Mouse (Mus musculus) intestine, postnatal 0 days (tissue): ENCODE measurements around the gene Skor1. TPM values are rescaled to one million over a fixed set of nuclear protein-coding genes. Genes with fewer than 3 reads are reported as not detected.

Experiments used
- ATAC-seq: fragments of 200-750 bp; cut with Nextera tagmentation; 2 replicates; pipeline ENCODE4 v1.8.0; 2017; ENCODE audit warnings: mild to moderate bottlenecking, moderate TSS enrichment, moderate library complexity
- H3K27ac ChIP-seq: fragments of 300-500 bp; sonication (generic); 2 replicates; pipeline ENCODE4 v1.5.1; 2014; ENCODE audit warnings: mild to moderate bottlenecking, low read depth, low read length, moderate library complexity
- H3K27me3 ChIP-seq: fragments of 300-500 bp; sonication (generic); replicated peaks from 2 replicates; pipeline ENCODE4 v1.6.1; 2014; ENCODE audit warnings: low read length, mixed read lengths; ENCODE audit not compliant: control insufficient read depth, insufficient read depth
- H3K36me3 ChIP-seq: fragments of 300-500 bp; sonication (generic); 2 replicates; pipeline ENCODE4 v1.6.1; 2014; ENCODE audit warnings: mild to moderate bottlenecking, moderate library complexity; ENCODE audit not compliant: control insufficient read depth, insufficient read depth
- H3K4me1 ChIP-seq: fragments of 300-500 bp; sonication (generic); replicated peaks from 2 replicates; pipeline ENCODE4 v1.6.1; 2014; ENCODE audit warnings: antibody characterized with exemption, low read length, mixed read lengths; ENCODE audit not compliant: control insufficient read depth, insufficient read depth
- H3K4me2 ChIP-seq: fragments of 300-500 bp; sonication (generic); replicated peaks from 2 replicates; pipeline ENCODE4 v1.6.1; 2014; ENCODE audit warnings: low read depth, mild to moderate bottlenecking, moderate library complexity
- H3K4me3 ChIP-seq: fragments of 300-500 bp; sonication (generic); 2 replicates; pipeline ENCODE4 v1.5.1; 2014; ENCODE audit warnings: low read depth, low read length
- H3K9ac ChIP-seq: fragments of 300-500 bp; sonication (generic); 2 replicates; pipeline ENCODE4 v1.6.1; 2014; ENCODE audit warnings: mild to moderate bottlenecking, low read depth, low read length
- H3K9me3 ChIP-seq: fragments of 300-500 bp; sonication (generic); 2 replicates; pipeline ENCODE4 v1.6.1; 2016; ENCODE audit warnings: mixed run types; ENCODE audit not compliant: control insufficient read depth
- CTCF ChIP-seq: sonication (generic); IDR thresholded peaks from 2 replicates; pipeline ENCODE4 v1.5.1; 2016; ENCODE audit warnings: low read depth, mild to moderate bottlenecking, control low read depth, antibody characterized with exemption, moderate library complexity
- whole genome bisulfite sequencing: fragments of 180-500 bp; shearing (Covaris S2); extraction: QIAGEN DNeasy Blood & Tissue Kit; methylation state at CpG from one replicate; pipeline ENCODE4 v1.1.7; 2014; 5-methylcytosine and 5-hydroxymethylcytosine counted together
- polyA plus RNA-seq: library from polyadenylated mRNA; unstranded; fragments of >200 nt; fragmentation: Nextera tagmentation; extraction: Ambion mirVana; gene quantifications from 2 replicates; pipeline ENCODE4 v1.2.1, GENCODE M21; 2015

Gene Skor1
- polyA plus RNA-seq, 1 experiment from 2014 or later, result not detected

GRCm38 (mm10) chr9:63136756-63137614 lies 11.8 kb downstream of the Skor1 start:
- Histone ChIP-seq H3K9ac (no peak overlapping the region), H3K4me1 (no peaks in the 10 kb centered on the region; the same call in 1 of the 2 replicates), H3K4me3 (no peak overlapping the region), H3K27ac (no peak overlapping the region), H3K4me2 (no peak overlapping the region), H3K9me3 (no peaks in the 10 kb centered on the region), H3K36me3 (no peaks in the 10 kb centered on the region), H3K27me3 (peaks cover 82% of the 10 kb centered on the region)
- WGBS, result 9% methylated on average over 19 of the region's 19 CpGs
- no peak for ATAC-seq
- no peak for TF ChIP-seq CTCF

GRCm38 (mm10) chr9:63136241-63136640 lies 12.5 kb downstream of the Skor1 start:
- Histone ChIP-seq H3K36me3 (no peaks in the 10 kb centered on the region), H3K27me3 (peaks cover 75% of the 10 kb centered on the region), H3K27ac (no peak overlapping the region), H3K4me3 (no peak overlapping the region), H3K4me2 (no peak overlapping the region), H3K9me3 (no peaks in the 10 kb centered on the region), H3K4me1 (no peaks in the 10 kb centered on the region; the same call in 1 of the 2 replicates), H3K9ac (no peak overlapping the region)
- TF ChIP-seq CTCF, result no peak
- 10% methylated on average over 8 of the region's 8 CpGs for WGBS
- ATAC-seq, result no peak

- peak; percentile 77 for TF ChIP-seq CTCF
- WGBS, result under 1% methylated on average over 16 of the region's 16 CpGs
- ATAC-seq, result no peak
- no peak overlapping the region for H3K27ac ChIP-seq
- H3K9ac ChIP-seq, result no peak overlapping the region
- H3K4me2 ChIP-seq, result peak overlapping the region; percentile 57
- no peaks in the 10 kb centered on the region for H3K9me3 ChIP-seq
- H3K4me3 ChIP-seq, result peak overlapping the region; percentile 27
- no peaks in the 10 kb centered on the region for H3K36me3 ChIP-seq
- H3K27me3 ChIP-seq, result peaks cover 70% of the 10 kb centered on the region
- no peaks in the 10 kb centered on the region; the same call in 1 of the 2 replicates for H3K4me1 ChIP-seq
Measured at GRCm38 (mm10) chr9:63135801-63136200, 13.0 kb downstream of the Skor1 start.

- Histone ChIP-seq H3K4me2 (peak overlapping the region; percentile 57), H3K9ac (no peak overlapping the region), H3K27me3 (peaks cover 66% of the 10 kb centered on the region), H3K4me3 (peak overlapping the region; percentile 27), H3K27ac (no peak overlapping the region), H3K4me1 (no peaks in the 10 kb centered on the region; the same call in 1 of the 2 replicates), H3K9me3 (no peaks in the 10 kb centered on the region), H3K36me3 (no peaks in the 10 kb centered on the region)
- ATAC-seq, result no peak
- 6% methylated on average over 11 of the region's 11 CpGs for WGBS
- TF ChIP-seq CTCF, result no peak
Measured at GRCm38 (mm10) chr9:63135356-63135755, 13.4 kb downstream of the Skor1 start.

- Histone ChIP-seq H3K9ac (0 out of 2 replicates have a peak overlapping the region, but pooled peaks have one; percentile 34), H3K4me1 (no peaks in the 10 kb centered on the region), H3K4me2 (peak overlapping the region; percentile 84), H3K27ac (no peak overlapping the region), H3K4me3 (peak overlapping the region; percentile 62), H3K36me3 (no peaks in the 10 kb centered on the region), H3K9me3 (no peaks in the 10 kb centered on the region), H3K27me3 (peaks cover 49% of the 10 kb centered on the region)
- TF ChIP-seq CTCF, result no peak
- 8% methylated on average over 6 of the region's 6 CpGs for WGBS
- ATAC-seq, result no peak
Measured at GRCm38 (mm10) chr9:63133659-63134058, 15.1 kb downstream of the Skor1 start.

DNA sequence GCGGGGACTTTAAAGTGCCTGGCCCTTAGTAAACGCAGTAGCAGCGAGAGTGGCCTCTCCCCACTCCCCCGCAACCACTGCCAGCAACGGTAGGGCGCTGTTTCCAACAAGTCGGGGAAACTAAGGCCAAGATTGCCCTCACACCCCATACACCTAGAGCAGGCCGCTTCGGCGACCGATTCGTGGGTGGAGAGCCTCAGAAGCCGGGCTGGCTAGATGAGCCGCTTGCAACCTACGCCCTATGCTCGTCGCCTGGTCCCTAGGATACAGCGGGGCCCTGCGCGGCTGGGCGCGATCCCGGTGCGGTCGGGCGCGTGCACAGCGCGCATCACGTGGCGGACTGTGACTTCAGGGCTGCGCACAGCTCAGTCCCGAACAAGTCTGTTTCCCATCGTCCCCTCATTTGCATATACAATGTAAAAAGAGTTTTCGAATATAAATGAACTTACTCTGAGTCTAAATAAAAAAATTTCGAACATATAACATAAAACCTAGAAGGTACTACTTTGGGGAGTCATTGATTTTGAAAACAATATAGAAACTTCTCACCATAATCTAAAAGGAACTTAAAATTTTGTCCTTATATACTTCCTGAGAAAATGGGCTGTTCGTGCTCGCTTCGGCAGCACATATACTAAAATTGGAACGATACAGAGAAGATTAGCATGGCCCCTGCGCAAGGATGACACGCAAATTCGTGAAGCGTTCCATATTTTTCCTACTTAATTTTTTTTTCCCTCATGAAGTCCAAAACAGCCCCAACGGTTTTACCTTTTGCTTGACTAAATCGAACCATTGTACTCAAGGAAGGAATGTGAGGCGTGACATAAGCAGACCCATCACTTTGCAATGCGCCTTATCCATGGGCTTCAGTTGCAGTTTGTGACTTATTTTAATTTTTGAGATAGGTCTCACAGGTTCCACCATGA lies 15.8 kb downstream of the Skor1 start:
- Histone ChIP-seq H3K27me3 (peaks cover 42% of the 10 kb centered on the region), H3K4me1 (no peaks in the 10 kb centered on the region), H3K4me3 (peak overlapping the region; percentile 62), H3K36me3 (no peaks in the 10 kb centered on the region), H3K9me3 (no peaks in the 10 kb centered on the region), H3K9ac (peak overlapping the region; percentile 55), H3K4me2 (peak overlapping the region; percentile 84), H3K27ac (peak overlapping the region; percentile 85)
- ATAC-seq, result peak; percentile 99
- WGBS, result under 1% methylated on average over 48 of the region's 48 CpGs
- 0 out of 2 replicates have a peak, but pooled peaks have one; percentile 9 for TF ChIP-seq CTCF
